Mouse (Mus musculus) urinary bladder, postnatal 25 days (tissue): ENCODE results near the gene Fancd2.

Source experiments
- DNase-seq: peaks from one replicate; pipeline ENCODE4 v3.0.0; 2022; ENCODE audit warnings: low spot score

Gene Fancd2

GRCm38 (mm10) chr6:113612258-113612969 lies 80.9 kb downstream of the Fancd2 start:
- no peak for DNase-seq

- no peak for DNase-seq
Measured at GRCm38 (mm10) chr6:113614152-113614551, 82.7 kb downstream of the Fancd2 start.

- DNase-seq, result no peak
Measured at GRCm38 (mm10) chr6:113614997-113615396, 83.5 kb downstream of the Fancd2 start.

- no peak for DNase-seq
Measured at GRCm38 (mm10) chr6:113615489-113615888, 84.0 kb downstream of the Fancd2 start.

GRCm38 (mm10) chr6:113623386-113623785 lies 91.9 kb downstream of the Fancd2 start:
- no peak for DNase-seq

GRCm38 (mm10) chr6:113623941-113624751 lies 92.7 kb downstream of the Fancd2 start, which contains the start of gene Vhl:
Gene Vhl (plus strand): TSS chr6:113623959.
- DNase-seq, result peak; percentile 85

GRCm38 (mm10) chr6:113624989-113625770 lies 93.7 kb downstream of the Fancd2 start:
- DNase-seq, result no peak

- no peak for DNase-seq
Measured at GRCm38 (mm10) chr6:113630322-113630721, 98.8 kb downstream of the Fancd2 start.

GRCm38 (mm10) chr6:113632863-113633262 lies 101.4 kb downstream of the Fancd2 start:
- no peak for DNase-seq

- peak; percentile 96 for DNase-seq
Measured at GRCm38 (mm10) chr6:113638302-113639040, 107.0 kb downstream of the Fancd2 start, which contains the start of gene Irak2. Gene Irak2 (plus strand): TSS chr6:113638467.

- no peak for DNase-seq
Measured at GRCm38 (mm10) chr6:113639201-113639600, 107.7 kb downstream of the Fancd2 start.

GRCm38 (mm10) chr6:113642605-113643004 lies 111.1 kb downstream of the Fancd2 start:
- no peak for DNase-seq

- no peak for DNase-seq
Measured at GRCm38 (mm10) chr6:113643021-113643420, 111.5 kb downstream of the Fancd2 start.

- DNase-seq, result no peak
Measured at GRCm38 (mm10) chr6:113643967-113644366, 112.5 kb downstream of the Fancd2 start.

GRCm38 (mm10) chr6:113644808-113645207 lies 113.3 kb downstream of the Fancd2 start:
- no peak for DNase-seq
